Mouse (Mus musculus): Measurements from ENCODE around the gene Cldn34b4.

Gene Cldn34b4

GRCm38 (mm10) chrX:76393050-76393449 lies at the start of gene Cldn34b4:
Gene Cldn34b4 (plus strand): TSS chrX:76393350.
- no peak for DNase-seq (ENCODE audit: low spot score in 2 of 2)

Measured in right cerebral cortex, postnatal 36 days (tissue).